Mouse (Mus musculus) gastrocnemius, postnatal 14 days (tissue): ENCODE data around the gene Fabp3. TPM values are rescaled to one million over a fixed set of nuclear protein-coding genes. Genes with fewer than 3 reads are reported as not detected.

Experiments used
- DNase-seq: peaks from one replicate; pipeline ENCODE4 v3.0.0; 2021; ENCODE audit warnings: mixed read lengths
- intact Hi-C: fragments of 180-260 bp; cut with DNase I; formaldehyde crosslinking; loops from one replicate; pipeline ENCODE4 v1.15.1; 2025; ENCODE audit warnings: low total_unique reads
- total RNA-seq, 2 experiments: library from RNA; stranded (reverse); gene quantifications; 2 replicates each; pipeline ENCODE4 v1.2.3; 2021

The Fabp3 gene
- total RNA-seq, 2 experiments from 2014 or later = 662 to 1,168 TPM

- intact Hi-C loops = no loop called here
These were observed 11.2 kb downstream of the Fabp3 start for GRCm38 (mm10) chr4:130319564-130319963.

GRCm38 (mm10) chr4:130321640-130322039 is 13.2 kb downstream of the Fabp3 start:
- no peak for DNase-seq
- intact Hi-C loops = no loop called here

More at GRCm38 (mm10) chr4:130319564-130319963, 11.2 kb downstream of the Fabp3 start:
- DNase-seq = no peak

GRCm38 (mm10) chr4:130322567-130322966 is 14.2 kb downstream of the Fabp3 start:
- no peak for DNase-seq
- intact Hi-C loops = no loop called here

- DNase-seq = no peak
- intact Hi-C loops = no loop called here
These were observed 14.8 kb downstream of the Fabp3 start for GRCm38 (mm10) chr4:130323165-130323564.

GRCm38 (mm10) chr4:130323607-130324006 is 15.2 kb downstream of the Fabp3 start:
- no peak for DNase-seq
- intact Hi-C loops = no loop called here

GRCm38 (mm10) chr4:130325446-130325845 is 17.1 kb downstream of the Fabp3 start:
- DNase-seq = no peak
- intact Hi-C loops = no loop called here

GRCm38 (mm10) chr4:130327366-130327765 is 19.0 kb downstream of the Fabp3 start:
- intact Hi-C loops = no loop called here
- DNase-seq = no peak

- no peak for DNase-seq
- intact Hi-C loops = no loop called here
These were observed 27.5 kb downstream of the Fabp3 start for GRCm38 (mm10) chr4:130335867-130336266.

- peak; percentile 46 for DNase-seq
- intact Hi-C loops = no loop called here
These were observed 33.3 kb downstream of the Fabp3 start for GRCm38 (mm10) chr4:130341691-130342090.

GRCm38 (mm10) chr4:130349666-130350065 is 41.3 kb downstream of the Fabp3 start:
- no peak for DNase-seq
- intact Hi-C loops = no loop called here

- no peak for DNase-seq
- intact Hi-C loops = no loop called here
These were observed 42.5 kb downstream of the Fabp3 start for GRCm38 (mm10) chr4:130350690-130351422.

GRCm38 (mm10) chr4:130352588-130352987 is 44.2 kb downstream of the Fabp3 start:
- no peak for DNase-seq
- intact Hi-C loops = no loop called here

- intact Hi-C loops = no loop called here
- DNase-seq = no peak
These were observed 49.6 kb downstream of the Fabp3 start for GRCm38 (mm10) chr4:130357946-130358345.

GRCm38 (mm10) chr4:130359486-130360237 is 51.3 kb downstream of the Fabp3 start, which contains the start of the genes Zcchc17 and Snrnp40:
TSS of gene Zcchc17 (minus strand) at chr4:130359943.
TSS of gene Snrnp40 (plus strand) at chr4:130360132.
- intact Hi-C loops = no loop called here
- peak; percentile 99 for DNase-seq

- DNase-seq = no peak
- intact Hi-C loops = no loop called here
These were observed 51.8 kb downstream of the Fabp3 start for GRCm38 (mm10) chr4:130360238-130360590.

Other genes with a start within 250 kb of the Fabp3 start
- gene Pef1, start 206.0 kb upstream of the Fabp3 start, total RNA-seq = 10 to 100 TPM; 27.6 to 30.8 TPM
- gene Hcrtr1, start 169.2 kb upstream of the Fabp3 start, total RNA-seq = not detected
- gene Tinagl1, start 133.5 kb upstream of the Fabp3 start, total RNA-seq = 10 to 100 TPM; 29.3 to 39.2 TPM
- not detected for gene Gm853, start 86.2 kb upstream of the Fabp3 start, total RNA-seq
- gene Serinc2, start 29.4 kb upstream of the Fabp3 start, total RNA-seq = 10 to 100 TPM; 53.0 to 57.0 TPM
- not detected for gene Gm10570, start 79 bp downstream of the Fabp3 start, total RNA-seq
- 10 to 100 TPM; 41.5 to 44.0 TPM for gene Zcchc17, start 51.3 kb downstream of the Fabp3 start, total RNA-seq
- 10 to 100 TPM; 15.7 to 20.7 TPM for gene Snrnp40, start 51.5 kb downstream of the Fabp3 start, total RNA-seq